Comparison of ENCODE assay signal across 9 mouse cellular contexts in genomic region chr16:30060412-30060811, GRCm38 (mm10). TPM values are rescaled to one million over a fixed set of nuclear protein-coding genes. Genes with fewer than 3 reads are reported as not detected.
DNase-seq lines count a peak whose midpoint lies in the region; ATAC-seq and TF ChIP-seq lines count a peak whose summit lies in the region.
"Had no signal": no experiment of that assay in that cellular context is flagged by ENCODE, and none has a peak within 500 bp of the region (broad histone marks: within the 10 kb centered on the region; RNA-seq: fewer than 3 reads in every experiment).

No protein-coding gene starts in this region.

- H3K4me1 ChIP-seq in embryonic facial prominence, embryonic 13.5 days, result peaks cover 52% of the 10 kb centered on the region
- H3K4me1 ChIP-seq in intestine, embryonic 15.5 days (replicated peaks), result peaks cover 51% of the 10 kb centered on the region
- peaks cover 59% of the 10 kb centered on the region for H3K4me1 ChIP-seq in lung, embryonic 14.5 days (ENCODE audit: insufficient read depth)

- peak; percentile 16; the same call in 1 of the 2 replicates for ATAC-seq in embryonic facial prominence, embryonic 13.5 days (ENCODE audit: insufficient number of reproducible peaks, insufficient read depth, low FRiP score, low TSS enrichment, low read depth)
- ATAC-seq in intestine, embryonic 15.5 days, result peak; percentile 3; the same call in 1 of the 2 replicates
- 0 out of 2 replicates have a peak, but pooled peaks have one; percentile 10 for ATAC-seq in lung, embryonic 14.5 days (ENCODE audit: insufficient read depth)
- no peak for ATAC-seq in CD4-positive, CD25-positive, alpha-beta regulatory T cell, adult 4 months
- ATAC-seq: inflammation-experienced regulatory T-cells, adult 6 months had no signal

- H3K9ac ChIP-seq in embryonic facial prominence, embryonic 13.5 days, result 0 out of 2 replicates have a peak overlapping the region, but pooled peaks have one; percentile 21
- no peak overlapping the region for H3K9ac ChIP-seq in intestine, embryonic 15.5 days
- H3K9ac ChIP-seq in lung, embryonic 14.5 days, result no peak overlapping the region

- TF ChIP-seq CTCF in lung, embryonic 14.5 days (IDR thresholded peaks at IDR 0.05; ENCODE audit: low read depth), result no peak

- H3K27me3 ChIP-seq in embryonic facial prominence, embryonic 13.5 days, result no peaks in the 10 kb centered on the region
- no peaks in the 10 kb centered on the region for H3K27me3 ChIP-seq in intestine, embryonic 15.5 days (replicated peaks)
- no peaks in the 10 kb centered on the region for H3K27me3 ChIP-seq in lung, embryonic 14.5 days (ENCODE audit: insufficient read depth, low read length)

- H3K4me2 ChIP-seq in embryonic facial prominence, embryonic 13.5 days, result peak overlapping the region; percentile 24
- 0 out of 2 replicates have a peak overlapping the region, but pooled peaks have one; percentile 5 for H3K4me2 ChIP-seq in intestine, embryonic 15.5 days (replicated peaks)
- H3K4me2 ChIP-seq in lung, embryonic 14.5 days, result peak overlapping the region; percentile 3; the same call in 1 of the 2 replicates

- WGBS in embryonic facial prominence, embryonic 13.5 days, result 14% methylated on average over 8 of the region's 8 CpGs
- WGBS in intestine, embryonic 15.5 days, result 26% methylated on average over 8 of the region's 8 CpGs
- WGBS in lung, embryonic 14.5 days, result 27% methylated on average over 8 of the region's 8 CpGs

- no peaks in the 10 kb centered on the region for H3K36me3 ChIP-seq in embryonic facial prominence, embryonic 13.5 days
- H3K36me3 ChIP-seq in intestine, embryonic 15.5 days, result no peaks in the 10 kb centered on the region
- H3K36me3 ChIP-seq in lung, embryonic 14.5 days (ENCODE audit: insufficient read depth), result no peaks in the 10 kb centered on the region

- H3K4me3 ChIP-seq in embryonic facial prominence, embryonic 13.5 days, result no peak overlapping the region
- no peak overlapping the region for H3K4me3 ChIP-seq in intestine, embryonic 15.5 days (replicated peaks)
- H3K4me3 ChIP-seq in lung, embryonic 14.5 days (ENCODE audit: low read depth, low read length), result no peak overlapping the region

- no peaks in the 10 kb centered on the region for H3K9me3 ChIP-seq in embryonic facial prominence, embryonic 13.5 days
- no peaks in the 10 kb centered on the region for H3K9me3 ChIP-seq in intestine, embryonic 15.5 days
- no peaks in the 10 kb centered on the region for H3K9me3 ChIP-seq in lung, embryonic 14.5 days (ENCODE audit: low read depth, low read length)

- DNase-seq in embryo, embryonic 10.5 days (ENCODE audit: low spot score), result peak; percentile 19
- no peak for DNase-seq in embryo, embryonic 9.5 days (ENCODE audit: extremely low spot score)
- peak; percentile 68 for DNase-seq in lung, embryonic 14.5 days
- no peak for DNase-seq in gastrocnemius, postnatal 25 days
- no peak for DNase-seq in spleen, postnatal 14 days (ENCODE audit: low spot score in 2 of 2)

- peak overlapping the region; percentile 52 for H3K27ac ChIP-seq in embryonic facial prominence, embryonic 13.5 days
- peak overlapping the region; percentile 54 for H3K27ac ChIP-seq in intestine, embryonic 15.5 days
- H3K27ac ChIP-seq in lung, embryonic 14.5 days (ENCODE audit: low read depth), result peak overlapping the region; percentile 90

RNA-seq across cellular contexts. Expression of gene Hes1, which starts 3.8 kb away (rescaled TPM):
- 42.9 and 44.3 TPM in 2 replicates for polyA plus RNA-seq in embryonic facial prominence, embryonic 13.5 days (2015; fragmentation: Nextera tagmentation; extraction: Ambion mirVana)
- polyA plus RNA-seq in intestine, embryonic 15.5 days (2015; fragmentation: Nextera tagmentation; extraction: Ambion mirVana), result 55.7 and 67.4 TPM in 2 replicates
- polyA plus RNA-seq in lung, embryonic 14.5 days (2014; fragmentation: Nextera tagmentation; extraction: Ambion mirVana), result 52.9 and 54.0 TPM in 2 replicates
- under 1 TPM in 1 of 2 experiments, not detected in 1; 0.22 TPM for polyA plus RNA-seq in CD4-positive, CD25-positive, alpha-beta regulatory T cell, adult 4 months (2017; shearing (Covaris generic))
- 10 to 100 TPM in 1 of 2 experiments, 1 to 10 TPM in 1; 9.2 to 12.5 TPM for total RNA-seq in gastrocnemius, postnatal 25 days (2021)

Comparison
In these comparisons a context has a peak if more than half of its experiments do, and no peak if none do; other contexts are left out.
1. DNase-seq: peak in embryo, embryonic 10.5 days (single experiment) and lung, embryonic 14.5 days (single experiment); none in embryo, embryonic 9.5 days (single experiment), gastrocnemius, postnatal 25 days (single experiment) and spleen, postnatal 14 days (0 of 2).
2. RNA of gene Hes1, which starts 3.8 kb away (polyA plus RNA-seq): 55.7 to 67.4 TPM in intestine, embryonic 15.5 days, 52.9 to 54.0 TPM in lung, embryonic 14.5 days and 42.9 to 44.3 TPM in embryonic facial prominence, embryonic 13.5 days; 0.22 TPM in CD4-positive, CD25-positive, alpha-beta regulatory T cell, adult 4 months; every median in the first group is over 10 times any median in the second.
3. Peak in every context shown above with its lines, with median percentiles within 50 percentile points of each other: H3K27ac ChIP-seq and H3K4me2 ChIP-seq.